Mouse (Mus musculus) embryonic fibroblast, embryonic 13.5 days (primary cell): ENCODE measurements around the gene Gm13272.
"Not testable (repeated sequence)": the region's sequence is repeated elsewhere in the genome, so short reads cannot be mapped to it uniquely, and the experiment has no call there.

Experiments
- CTCF ChIP-seq: IDR thresholded peaks from 2 replicates; pipeline ENCODE4 v1.5.1; 2011; ENCODE audit warnings: mild to moderate bottlenecking, control low read depth, low read length, moderate library complexity, borderline replicate concordance; ENCODE audit not compliant: insufficient read depth
- POLR2A ChIP-seq: IDR thresholded peaks from 2 replicates; pipeline ENCODE4 v1.6.1; 2011; ENCODE audit warnings: low read depth, mild to moderate bottlenecking, control low read depth, low read length, moderate library complexity

DNA sequence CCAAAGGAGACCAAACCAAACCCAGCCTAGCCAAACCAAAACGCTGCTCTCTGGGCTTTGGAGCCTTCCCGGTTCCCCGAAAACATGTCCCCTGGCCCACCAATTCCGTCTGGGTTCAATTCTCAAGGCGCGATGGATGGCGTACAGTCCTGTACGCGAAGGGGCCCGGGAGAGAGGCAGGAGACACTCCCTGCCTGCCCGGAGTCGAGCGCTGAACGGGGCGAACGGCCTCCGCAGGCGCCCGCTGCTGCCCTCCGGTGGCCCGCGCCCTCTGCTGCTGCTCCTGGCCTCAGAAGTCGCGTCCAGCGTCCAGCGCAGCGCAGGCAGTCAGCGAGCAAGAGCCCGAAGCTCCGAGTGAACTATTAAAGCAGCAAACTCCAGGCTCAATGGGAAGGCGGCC lies 2.7 kb downstream of the Gm13272 start:
- TF ChIP-seq CTCF, POLR2A: not testable (repeated sequence)
